Mouse (Mus musculus) neural tube, embryonic 13.5 days (tissue): Measurements from ENCODE around the gene Olfr550. TPM values are rescaled to one million over a fixed set of nuclear protein-coding genes. Genes with fewer than 3 reads are reported as not detected.

ENCODE experiments used
- ATAC-seq: fragments of 200-750 bp; cut with Nextera tagmentation; 2 replicates; pipeline ENCODE4 v1.8.0; 2017; ENCODE audit warnings: low read depth, mild to moderate bottlenecking, moderate TSS enrichment, moderate library complexity
- H3K27ac ChIP-seq: fragments of 300-500 bp; sonication (generic); replicated peaks from 2 replicates; pipeline ENCODE4 v1.5.1; 2015; ENCODE audit warnings: moderate library complexity, mild to moderate bottlenecking, inconsistent platforms
- H3K27me3 ChIP-seq: fragments of 300-500 bp; sonication (generic); 2 replicates; pipeline ENCODE4 v1.6.1; 2015; ENCODE audit warnings: mild to moderate bottlenecking, inconsistent platforms
- H3K36me3 ChIP-seq: fragments of 300-500 bp; sonication (generic); 2 replicates; pipeline ENCODE4 v1.6.1; 2015; ENCODE audit warnings: mild to moderate bottlenecking, inconsistent platforms
- H3K4me1 ChIP-seq: fragments of 300-500 bp; sonication (generic); replicated peaks from 2 replicates; pipeline ENCODE4 v1.6.1; 2015; ENCODE audit warnings: inconsistent platforms
- H3K4me2 ChIP-seq: fragments of 300-500 bp; sonication (generic); 2 replicates; pipeline ENCODE4 v1.6.1; 2015; ENCODE audit warnings: inconsistent platforms, mild to moderate bottlenecking, moderate library complexity
- H3K4me3 ChIP-seq: fragments of 300-500 bp; sonication (generic); 2 replicates; pipeline ENCODE4 v1.5.1; 2015; ENCODE audit warnings: mild to moderate bottlenecking, inconsistent platforms
- H3K9ac ChIP-seq: fragments of 300-500 bp; sonication (generic); 2 replicates; pipeline ENCODE4 v1.6.1; 2015; ENCODE audit warnings: moderate library complexity, mild to moderate bottlenecking, inconsistent platforms
- H3K9me3 ChIP-seq: fragments of 300-500 bp; sonication (generic); 2 replicates; pipeline ENCODE4 v1.6.1; 2016; ENCODE audit warnings: inconsistent platforms
- WGBS: fragments of 180-500 bp; shearing (Covaris S2); methylation state at CpG from one replicate; pipeline ENCODE4 v1.1.7; 2015; 5-methylcytosine and 5-hydroxymethylcytosine counted together
- polyA plus RNA-seq: library from polyadenylated mRNA; unstranded; fragments of >200 nt; fragmentation: Nextera tagmentation; extraction: Ambion mirVana; gene quantifications from 2 replicates; pipeline ENCODE4 v1.2.1, GENCODE M21; 2015

Olfr550 gene
- polyA plus RNA-seq = not detected in 2 replicates

GRCm38 (mm10) chr7:102571142-102571541, at the start of gene Olfr550:
Olfr550 (plus strand) TSS chr7:102571442.
- ATAC-seq = no peak
- no peak within 1 kb of the TSS for H3K9ac ChIP-seq
- no peaks in the 10 kb centered on the region for H3K36me3 ChIP-seq
- H3K27me3 ChIP-seq = no peaks in the 10 kb centered on the region
- H3K9me3 ChIP-seq = no peaks in the 10 kb centered on the region
- no peak within 1 kb of the TSS for H3K27ac ChIP-seq
- peaks cover 6% of the 10 kb centered on the region for H3K4me1 ChIP-seq
- H3K4me2 ChIP-seq = no peak within 1 kb of the TSS
- H3K4me3 ChIP-seq = no peak within 1 kb of the TSS
- WGBS = 94% methylated on average over 8 of the region's 8 CpGs

- 80% methylated on average over 1 of the region's 1 CpGs for WGBS
- Histone ChIP-seq H3K27me3 (no peaks in the 10 kb centered on the region), H3K27ac (no peak overlapping the region), H3K4me2 (no peak overlapping the region), H3K4me3 (no peak overlapping the region), H3K4me1 (no peaks in the 10 kb centered on the region), H3K36me3 (no peaks in the 10 kb centered on the region), H3K9ac (no peak overlapping the region), H3K9me3 (no peaks in the 10 kb centered on the region)
- ATAC-seq = no peak
These were observed 42.2 kb upstream of the Olfr550 start for GRCm38 (mm10) chr7:102529052-102529451.

DNA sequence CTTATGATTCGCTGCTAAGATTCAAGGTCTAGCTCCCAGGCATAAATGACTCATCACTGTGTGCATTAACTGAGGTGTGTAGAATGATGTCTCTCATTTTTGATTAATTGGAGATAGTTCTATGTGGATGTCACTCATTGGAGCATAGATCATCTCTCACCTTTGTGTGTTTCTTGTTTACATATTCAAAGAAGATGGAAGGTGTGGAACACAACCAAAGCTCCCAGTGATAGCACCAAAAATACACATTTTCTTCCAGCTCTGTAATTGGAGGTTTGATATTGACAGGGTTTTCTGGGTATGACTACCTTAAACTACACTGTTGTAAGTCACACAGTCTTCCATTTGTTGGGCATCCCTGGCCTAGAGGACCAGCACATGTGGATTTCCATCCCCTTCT, 36.8 kb upstream of the Olfr550 start, which contains the start of gene Olfr547:
Olfr547 (plus strand) TSS at position 301 of the 400 bp plus-strand sequence.
- Histone ChIP-seq H3K4me1 (no peaks in the 10 kb centered on the region), H3K4me2 (no peak within 1 kb of the TSS), H3K4me3 (no peak within 1 kb of the TSS), H3K9ac (no peak within 1 kb of the TSS), H3K36me3 (no peaks in the 10 kb centered on the region), H3K9me3 (no peaks in the 10 kb centered on the region), H3K27me3 (no peaks in the 10 kb centered on the region), H3K27ac (no peak within 1 kb of the TSS)
- 81% methylated on average over 1 of the region's 1 CpGs for WGBS
- no peak for ATAC-seq

DNA sequence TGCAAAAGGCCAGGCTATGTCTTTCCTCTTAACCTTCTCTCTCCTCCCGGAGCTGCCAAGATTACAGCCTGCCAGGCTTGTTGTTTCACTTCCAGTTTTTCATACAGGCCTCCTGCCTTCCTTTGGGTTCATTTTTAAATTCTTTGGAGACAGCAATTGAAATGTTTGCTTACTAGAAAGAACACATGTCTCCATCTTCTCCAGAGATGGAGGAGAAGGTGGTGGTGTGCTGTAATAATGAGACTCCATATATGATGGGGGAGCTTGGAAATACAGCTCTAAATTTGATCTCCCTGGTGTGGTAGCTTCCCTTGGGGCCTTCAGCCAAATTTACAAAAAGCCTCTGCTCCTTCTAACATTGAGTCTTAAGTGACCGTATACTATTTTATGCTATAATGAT, 30.6 kb upstream of the Olfr550 start, which contains the start of gene Olfr548-ps1:
Olfr548-ps1 (plus strand) TSS at position 301 of the 400 bp plus-strand sequence.
- no peaks in the 10 kb centered on the region for H3K36me3 ChIP-seq
- H3K27ac ChIP-seq = no peak within 1 kb of the TSS
- no peak within 1 kb of the TSS for H3K4me3 ChIP-seq
- no peaks in the 10 kb centered on the region for H3K9me3 ChIP-seq
- no peak for ATAC-seq
- H3K4me1 ChIP-seq = no peaks in the 10 kb centered on the region
- no peak within 1 kb of the TSS for H3K9ac ChIP-seq
- H3K4me2 ChIP-seq = no peak within 1 kb of the TSS
- 86% methylated on average over 2 of the region's 2 CpGs for WGBS
- no peaks in the 10 kb centered on the region for H3K27me3 ChIP-seq

GRCm38 (mm10) chr7:102541251-102541650, 30.0 kb upstream of the Olfr550 start:
- Histone ChIP-seq H3K4me2 (no peak overlapping the region), H3K27ac (no peak overlapping the region), H3K36me3 (no peaks in the 10 kb centered on the region), H3K27me3 (no peaks in the 10 kb centered on the region), H3K4me1 (no peaks in the 10 kb centered on the region), H3K9ac (no peak overlapping the region), H3K4me3 (no peak overlapping the region), H3K9me3 (no peaks in the 10 kb centered on the region)
- no peak for ATAC-seq
- 64% methylated on average over 3 of the region's 3 CpGs for WGBS

DNA sequence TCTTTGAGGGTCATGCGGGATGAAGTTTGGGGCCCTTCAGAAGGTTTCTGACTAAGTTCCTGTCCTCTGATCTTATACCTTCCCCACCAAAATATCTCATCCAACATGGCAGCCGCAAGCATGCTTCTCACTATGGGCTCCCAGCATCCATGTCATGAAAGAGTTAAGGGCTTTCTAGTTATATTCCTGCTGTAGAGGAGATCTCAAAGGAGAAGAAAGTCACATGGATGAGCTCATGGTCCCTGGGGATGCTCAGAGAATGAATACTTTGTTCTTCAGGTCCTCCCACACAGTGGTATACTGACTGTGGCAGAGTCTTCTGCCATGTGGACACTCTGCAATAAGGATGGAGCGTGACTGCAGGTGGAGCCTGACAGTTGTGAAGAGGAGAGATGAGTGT, 21.7 kb upstream of the Olfr550 start, which contains the start of gene Olfr549:
Olfr549 (plus strand) TSS at position 301 of the 400 bp plus-strand sequence.
- Histone ChIP-seq H3K4me3 (no peak within 1 kb of the TSS), H3K36me3 (no peaks in the 10 kb centered on the region), H3K4me2 (no peak within 1 kb of the TSS), H3K9ac (no peak within 1 kb of the TSS), H3K4me1 (no peaks in the 10 kb centered on the region), H3K27ac (no peak within 1 kb of the TSS), H3K27me3 (no peaks in the 10 kb centered on the region), H3K9me3 (no peaks in the 10 kb centered on the region)
- ATAC-seq = no peak
- WGBS = 85% methylated on average over 3 of the region's 3 CpGs

DNA sequence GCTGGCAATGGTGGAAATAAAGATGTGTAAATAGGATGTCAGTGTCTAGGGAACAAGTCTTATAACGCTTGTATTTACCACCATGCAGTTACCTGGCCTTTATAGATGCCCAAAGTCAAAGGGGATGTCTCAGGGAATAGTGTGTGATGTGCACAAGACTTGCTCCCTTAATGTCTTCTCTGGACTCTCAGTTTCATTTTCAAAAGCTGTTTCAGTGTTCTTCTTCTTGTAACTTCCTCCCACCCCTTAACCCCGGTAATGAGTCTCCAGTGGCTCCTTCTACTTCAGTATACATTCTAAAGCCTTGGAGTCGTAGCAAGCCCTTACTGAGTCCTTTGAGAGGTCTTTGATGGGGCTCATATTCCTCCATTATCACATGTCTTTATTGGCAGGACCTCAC, 18.0 kb upstream of the Olfr550 start:
- ATAC-seq = no peak
- Histone ChIP-seq H3K27ac (no peak overlapping the region), H3K36me3 (no peaks in the 10 kb centered on the region), H3K4me1 (no peaks in the 10 kb centered on the region), H3K4me2 (no peak overlapping the region), H3K27me3 (no peaks in the 10 kb centered on the region), H3K9me3 (no peaks in the 10 kb centered on the region), H3K9ac (no peak overlapping the region), H3K4me3 (no peak overlapping the region)
- WGBS = 75% methylated on average over 3 of the region's 3 CpGs

GRCm38 (mm10) chr7:102564999-102565997, 5.9 kb upstream of the Olfr550 start, which contains the start of gene Trim21:
Trim21 (minus strand) TSS chr7:102565486.
- Histone ChIP-seq H3K27me3 (no peaks in the 10 kb centered on the region), H3K9ac (peak within 1 kb of the TSS; percentile 22; the same call in 1 of the 2 replicates), H3K36me3 (no peaks in the 10 kb centered on the region), H3K4me1 (peaks cover 4% of the 10 kb centered on the region; the same call in 1 of the 2 replicates), H3K9me3 (no peaks in the 10 kb centered on the region), H3K4me3 (peak within 1 kb of the TSS; percentile 37), H3K4me2 (peak within 1 kb of the TSS; percentile 50), H3K27ac (no peak within 1 kb of the TSS)
- no peak; the same call in 1 of the 2 replicates for ATAC-seq
- WGBS = 22% methylated on average over 10 of the region's 10 CpGs

DNA sequence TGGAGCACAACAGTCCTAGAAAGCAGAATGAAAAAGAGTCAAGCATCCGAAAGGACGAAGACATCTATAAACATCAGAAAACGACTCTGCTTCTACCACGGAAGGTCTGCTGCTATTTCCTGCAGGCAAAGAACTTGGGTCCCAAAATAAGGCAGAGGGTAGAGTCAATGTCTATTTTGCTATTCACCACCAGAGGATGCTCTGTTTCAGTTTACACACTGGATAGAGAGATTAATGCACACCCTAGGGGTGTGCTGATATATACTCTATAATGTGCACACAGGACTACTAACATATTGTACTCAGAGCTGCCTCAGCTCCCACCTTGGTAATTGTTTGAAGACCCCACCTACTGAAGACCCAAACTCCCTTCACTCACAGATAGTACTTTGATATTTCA, 5.0 kb upstream of the Olfr550 start:
- Histone ChIP-seq H3K4me2 (no peak overlapping the region), H3K36me3 (no peaks in the 10 kb centered on the region), H3K27ac (no peak overlapping the region), H3K27me3 (no peaks in the 10 kb centered on the region), H3K9ac (no peak overlapping the region), H3K4me1 (peaks cover 4% of the 10 kb centered on the region; the same call in 1 of the 2 replicates), H3K9me3 (no peaks in the 10 kb centered on the region), H3K4me3 (no peak overlapping the region)
- ATAC-seq = no peak
- WGBS = 92% methylated on average over 4 of the region's 4 CpGs

DNA sequence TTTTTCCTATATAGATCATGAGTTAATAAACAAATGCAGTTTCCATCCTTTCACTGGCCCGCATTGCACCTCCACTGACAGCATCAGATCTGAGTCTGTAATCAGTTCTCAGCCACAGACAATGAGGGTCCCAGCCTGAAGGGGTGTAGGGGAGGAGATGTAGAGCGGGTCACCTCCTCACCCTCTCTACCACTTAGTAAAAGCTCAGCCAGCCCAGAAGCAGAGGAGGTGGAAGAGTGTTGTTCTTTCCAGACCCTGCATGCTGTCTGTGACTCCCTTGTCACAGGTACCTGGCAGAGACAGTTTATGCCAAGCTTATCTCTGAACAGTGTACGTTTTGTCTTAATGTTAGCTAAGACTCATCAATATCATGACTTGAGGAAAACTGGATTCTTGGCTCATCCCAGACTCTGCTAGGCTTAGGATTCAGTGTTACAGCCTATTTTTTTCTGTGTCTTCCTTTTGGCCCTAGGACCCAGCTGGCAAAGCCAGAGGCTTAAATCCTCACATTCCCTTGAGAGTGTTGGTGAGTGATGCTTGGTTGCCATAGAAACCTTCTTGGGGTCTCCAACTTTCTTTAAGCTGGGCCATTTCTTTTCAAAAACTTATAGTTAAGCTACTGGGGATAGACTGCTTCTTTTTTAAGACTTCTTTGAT, 2.1 kb downstream of the Olfr550 start:
- ATAC-seq = no peak; the same call in 1 of the 2 replicates
- Histone ChIP-seq H3K9me3 (no peaks in the 10 kb centered on the region), H3K27me3 (no peaks in the 10 kb centered on the region), H3K36me3 (no peaks in the 10 kb centered on the region), H3K9ac (no peak overlapping the region), H3K4me1 (peaks cover 6% of the 10 kb centered on the region), H3K4me2 (no peak overlapping the region), H3K27ac (no peak overlapping the region), H3K4me3 (no peak overlapping the region)
- WGBS = 77% methylated on average over 3 of the region's 3 CpGs

GRCm38 (mm10) chr7:102575998-102576397, 4.8 kb downstream of the Olfr550 start:
- Histone ChIP-seq H3K27me3 (no peaks in the 10 kb centered on the region), H3K4me3 (no peak overlapping the region), H3K4me1 (peaks cover 6% of the 10 kb centered on the region), H3K9me3 (no peaks in the 10 kb centered on the region), H3K4me2 (no peak overlapping the region), H3K9ac (no peak overlapping the region), H3K36me3 (no peaks in the 10 kb centered on the region), H3K27ac (no peak overlapping the region)
- no peak for ATAC-seq
- WGBS = 78% methylated on average over 6 of the region's 6 CpGs

DNA sequence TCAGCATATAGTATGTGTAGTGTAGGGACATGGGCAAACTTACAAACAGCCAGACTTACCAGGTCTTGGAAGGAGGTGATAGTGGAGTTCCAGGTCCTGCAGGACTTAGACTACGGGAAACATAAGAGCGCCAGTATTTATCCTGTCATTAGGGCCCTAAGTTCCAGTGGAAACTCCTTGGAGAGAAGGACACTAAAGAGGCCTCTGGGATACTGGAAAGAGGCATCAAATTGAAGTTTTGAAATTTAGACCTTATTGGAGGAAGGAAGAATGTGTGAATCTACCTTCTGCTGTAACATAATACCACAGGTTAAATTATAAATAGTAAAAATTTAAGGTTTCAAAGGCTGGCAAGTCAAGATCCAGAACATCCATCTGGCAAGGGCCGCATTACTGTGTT, 20.5 kb downstream of the Olfr550 start, which contains the start of gene Olfr551:
Olfr551 (minus strand) TSS at position 101 of the 400 bp plus-strand sequence.
- Histone ChIP-seq H3K9ac (no peak within 1 kb of the TSS), H3K4me3 (no peak within 1 kb of the TSS), H3K9me3 (no peaks in the 10 kb centered on the region), H3K4me2 (no peak within 1 kb of the TSS), H3K27me3 (no peaks in the 10 kb centered on the region), H3K27ac (no peak within 1 kb of the TSS), H3K36me3 (no peaks in the 10 kb centered on the region), H3K4me1 (no peaks in the 10 kb centered on the region)
- WGBS = 95% methylated on average over 3 of the region's 3 CpGs
- no peak for ATAC-seq
